Mouse (Mus musculus) hindbrain, embryonic 12.5 days (tissue): ENCODE results near the gene Opcml. TPM values are rescaled to one million over a fixed set of nuclear protein-coding genes. Genes with fewer than 3 reads are reported as not detected.
A peak's percentile ranks its signal among the peaks of the same experiment; 100 is the strongest.

ENCODE experiments used
- ATAC-seq: fragments of 200-750 bp; cut with Nextera tagmentation; 2 replicates; pipeline ENCODE4 v1.8.0; 2017; ENCODE audit warnings: moderate TSS enrichment; ENCODE audit not compliant: low FRiP score
- H3K27ac ChIP-seq: fragments of 300-500 bp; sonication (generic); 2 replicates; pipeline ENCODE4 v1.5.1; 2016; ENCODE audit warnings: mild to moderate bottlenecking
- H3K27me3 ChIP-seq: fragments of 300-500 bp; sonication (generic); 2 replicates; pipeline ENCODE4 v1.6.1; 2016; ENCODE audit warnings: mild to moderate bottlenecking
- H3K36me3 ChIP-seq: fragments of 300-500 bp; sonication (generic); 2 replicates; pipeline ENCODE4 v1.6.1; 2016; ENCODE audit warnings: mild to moderate bottlenecking
- H3K4me1 ChIP-seq: fragments of 300-500 bp; sonication (generic); 2 replicates; pipeline ENCODE4 v1.6.1; 2016
- H3K4me2 ChIP-seq: fragments of 300-500 bp; sonication (generic); replicated peaks from 2 replicates; pipeline ENCODE4 v1.6.1; 2016; ENCODE audit warnings: mild to moderate bottlenecking
- H3K4me3 ChIP-seq: fragments of 300-500 bp; sonication (generic); 2 replicates; pipeline ENCODE4 v1.5.1; 2016; ENCODE audit warnings: mild to moderate bottlenecking
- H3K9ac ChIP-seq: fragments of 300-500 bp; sonication (generic); 2 replicates; pipeline ENCODE4 v1.6.1; 2016; ENCODE audit warnings: mild to moderate bottlenecking, moderate library complexity
- H3K9me3 ChIP-seq: fragments of 300-500 bp; sonication (generic); replicated peaks from 2 replicates; pipeline ENCODE4 v1.6.1; 2016; ENCODE audit warnings: mild to moderate bottlenecking
- WGBS: fragments of 180-500 bp; shearing (Covaris S2); methylation state at CpG from one replicate; pipeline ENCODE4 v1.1.7; 2016; 5-methylcytosine and 5-hydroxymethylcytosine counted together
- polyA plus RNA-seq: library from polyadenylated mRNA; unstranded; fragments of >200 nt; fragmentation: Nextera tagmentation; extraction: Ambion mirVana; gene quantifications from 2 replicates; pipeline ENCODE4 v1.2.1, GENCODE M21; 2016

Gene Opcml
- polyA plus RNA-seq, 1 experiment from 2014 or later, result 10.8 TPM

- Histone ChIP-seq H3K9me3 (no peaks in the 10 kb centered on the region), H3K36me3 (no peaks in the 10 kb centered on the region), H3K27ac (no peak overlapping the region), H3K4me1 (no peaks in the 10 kb centered on the region), H3K4me3 (no peak overlapping the region), H3K9ac (no peak overlapping the region), H3K27me3 (no peaks in the 10 kb centered on the region), H3K4me2 (no peak overlapping the region)
- WGBS, result 87% methylated on average over 9 of the region's 9 CpGs
- no peak for ATAC-seq
Observed at GRCm38 (mm10) chr9:28238450-28238849, 447.9 kb downstream of the Opcml start.

GRCm38 (mm10) chr9:28247742-28248503, 457.3 kb downstream of the Opcml start:
- Histone ChIP-seq H3K9ac (no peak overlapping the region), H3K4me3 (no peak overlapping the region), H3K9me3 (no peaks in the 10 kb centered on the region), H3K4me1 (no peaks in the 10 kb centered on the region), H3K27me3 (no peaks in the 10 kb centered on the region), H3K36me3 (no peaks in the 10 kb centered on the region), H3K27ac (no peak overlapping the region), H3K4me2 (no peak overlapping the region)
- peak; percentile 46; the same call in 1 of the 2 replicates for ATAC-seq
- 68% methylated on average over 7 of the region's 7 CpGs for WGBS

GRCm38 (mm10) chr9:28251341-28251740, 460.8 kb downstream of the Opcml start:
- Histone ChIP-seq H3K27me3 (no peaks in the 10 kb centered on the region), H3K9ac (no peak overlapping the region), H3K4me1 (peaks cover 12% of the 10 kb centered on the region), H3K27ac (no peak overlapping the region), H3K9me3 (no peaks in the 10 kb centered on the region), H3K4me2 (no peak overlapping the region), H3K36me3 (no peaks in the 10 kb centered on the region), H3K4me3 (no peak overlapping the region)
- WGBS, result 84% methylated on average over 9 of the region's 9 CpGs
- ATAC-seq, result no peak

- WGBS, result 49% methylated on average over 8 of the region's 8 CpGs
- H3K27ac ChIP-seq, result peak overlapping the region; percentile 40; the same call in 1 of the 2 replicates
- no peak overlapping the region for H3K4me3 ChIP-seq
- peaks cover 11% of the 10 kb centered on the region; the same call in 1 of the 2 replicates for H3K27me3 ChIP-seq
- peak; percentile 84 for ATAC-seq
- no peaks in the 10 kb centered on the region for H3K36me3 ChIP-seq
- H3K4me1 ChIP-seq, result peaks cover 12% of the 10 kb centered on the region
- no peak overlapping the region for H3K9ac ChIP-seq
- H3K9me3 ChIP-seq, result no peaks in the 10 kb centered on the region
- H3K4me2 ChIP-seq, result 0 out of 2 replicates have a peak overlapping the region, but pooled peaks have one; percentile 2
Observed at GRCm38 (mm10) chr9:28255128-28255904, 464.7 kb downstream of the Opcml start.

GRCm38 (mm10) chr9:28255905-28256268, 465.3 kb downstream of the Opcml start:
- Histone ChIP-seq H3K27me3 (peaks cover 13% of the 10 kb centered on the region; the same call in 1 of the 2 replicates), H3K27ac (peak overlapping the region; percentile 41; the same call in 1 of the 2 replicates), H3K9me3 (no peaks in the 10 kb centered on the region), H3K9ac (no peak overlapping the region), H3K4me2 (no peak overlapping the region), H3K36me3 (no peaks in the 10 kb centered on the region), H3K4me3 (no peak overlapping the region), H3K4me1 (peaks cover 12% of the 10 kb centered on the region)
- 89% methylated on average over 1 of the region's 1 CpGs for WGBS
- ATAC-seq, result peak; percentile 69

GRCm38 (mm10) chr9:28261078-28261753, 470.6 kb downstream of the Opcml start:
- no peaks in the 10 kb centered on the region; the same call in 1 of the 2 replicates for H3K9me3 ChIP-seq
- peaks cover 20% of the 10 kb centered on the region for H3K27me3 ChIP-seq
- H3K9ac ChIP-seq, result no peak overlapping the region
- no peaks in the 10 kb centered on the region for H3K36me3 ChIP-seq
- H3K4me3 ChIP-seq, result no peak overlapping the region
- whole genome bisulfite sequencing, result 12% methylated on average over 7 of the region's 7 CpGs
- peak; percentile 83 for ATAC-seq
- H3K27ac ChIP-seq, result no peak overlapping the region
- no peak overlapping the region for H3K4me2 ChIP-seq
- H3K4me1 ChIP-seq, result peaks cover under 1% of the 10 kb centered on the region; the same call in 1 of the 2 replicates

- no peaks in the 10 kb centered on the region; the same call in 1 of the 2 replicates for H3K4me1 ChIP-seq
- no peak overlapping the region for H3K4me2 ChIP-seq
- H3K36me3 ChIP-seq, result no peaks in the 10 kb centered on the region
- no peak overlapping the region for H3K9ac ChIP-seq
- WGBS, result 14% methylated on average over 1 of the region's 1 CpGs
- H3K9me3 ChIP-seq, result no peaks in the 10 kb centered on the region; the same call in 1 of the 2 replicates
- no peak for ATAC-seq
- H3K27ac ChIP-seq, result no peak overlapping the region
- H3K27me3 ChIP-seq, result peaks cover 20% of the 10 kb centered on the region
- no peak overlapping the region for H3K4me3 ChIP-seq
Observed at GRCm38 (mm10) chr9:28262021-28262420, 471.4 kb downstream of the Opcml start.

GRCm38 (mm10) chr9:28262896-28263295, 472.3 kb downstream of the Opcml start:
- H3K27ac ChIP-seq, result no peak overlapping the region
- 81% methylated on average over 2 of the region's 2 CpGs for WGBS
- no peak overlapping the region for H3K9ac ChIP-seq
- no peaks in the 10 kb centered on the region; the same call in 1 of the 2 replicates for H3K4me1 ChIP-seq
- no peaks in the 10 kb centered on the region; the same call in 1 of the 2 replicates for H3K9me3 ChIP-seq
- no peak overlapping the region for H3K4me3 ChIP-seq
- H3K4me2 ChIP-seq, result no peak overlapping the region
- H3K36me3 ChIP-seq, result no peaks in the 10 kb centered on the region
- peaks cover 20% of the 10 kb centered on the region for H3K27me3 ChIP-seq
- ATAC-seq, result no peak

GRCm38 (mm10) chr9:28264761-28265160, 474.2 kb downstream of the Opcml start:
- Histone ChIP-seq H3K36me3 (no peaks in the 10 kb centered on the region), H3K27ac (no peak overlapping the region), H3K4me1 (no peaks in the 10 kb centered on the region; the same call in 1 of the 2 replicates), H3K4me2 (no peak overlapping the region), H3K9ac (no peak overlapping the region), H3K4me3 (no peak overlapping the region), H3K27me3 (peaks cover 10% of the 10 kb centered on the region), H3K9me3 (no peaks in the 10 kb centered on the region; the same call in 1 of the 2 replicates)
- 55% methylated on average over 6 of the region's 6 CpGs for WGBS
- ATAC-seq, result no peak

- H3K27me3 ChIP-seq, result no peaks in the 10 kb centered on the region
- H3K9ac ChIP-seq, result no peak overlapping the region
- H3K4me1 ChIP-seq, result no peaks in the 10 kb centered on the region
- H3K4me2 ChIP-seq, result no peak overlapping the region
- H3K36me3 ChIP-seq, result no peaks in the 10 kb centered on the region
- no peak for ATAC-seq
- H3K27ac ChIP-seq, result no peak overlapping the region
- H3K9me3 ChIP-seq, result no peaks in the 10 kb centered on the region
- no peak overlapping the region for H3K4me3 ChIP-seq
- WGBS, result 90% methylated on average over 2 of the region's 2 CpGs
Observed at GRCm38 (mm10) chr9:28273816-28274215, 483.2 kb downstream of the Opcml start.

GRCm38 (mm10) chr9:28278555-28278954, 488.0 kb downstream of the Opcml start:
- peaks cover 3% of the 10 kb centered on the region for H3K4me1 ChIP-seq
- WGBS, result 93% methylated on average over 2 of the region's 2 CpGs
- ATAC-seq, result no peak

GRCm38 (mm10) chr9:28281025-28281424, 490.4 kb downstream of the Opcml start:
- ATAC-seq, result no peak
- no peak overlapping the region for H3K27ac ChIP-seq
- WGBS, result 64% methylated on average over 3 of the region's 3 CpGs
- H3K9me3 ChIP-seq, result no peaks in the 10 kb centered on the region
- no peaks in the 10 kb centered on the region for H3K27me3 ChIP-seq
- H3K4me2 ChIP-seq, result no peak overlapping the region
- no peak overlapping the region for H3K4me3 ChIP-seq
- no peak overlapping the region for H3K9ac ChIP-seq
- no peaks in the 10 kb centered on the region for H3K36me3 ChIP-seq
- H3K4me1 ChIP-seq, result peaks cover 3% of the 10 kb centered on the region

More at GRCm38 (mm10) chr9:28278555-28278954, 488.0 kb downstream of the Opcml start:
- Histone ChIP-seq H3K27me3 (no peaks in the 10 kb centered on the region), H3K9me3 (no peaks in the 10 kb centered on the region), H3K4me3 (no peak overlapping the region), H3K9ac (no peak overlapping the region), H3K27ac (no peak overlapping the region), H3K36me3 (no peaks in the 10 kb centered on the region), H3K4me2 (no peak overlapping the region)
